In genomic region chr8:44985326-44986288, GRCm38 (mm10) we compare ENCODE assay signal across 8 mouse cellular contexts. TPM values are rescaled to one million over a fixed set of nuclear protein-coding genes. Genes with fewer than 3 reads are reported as not detected.
DNase-seq lines count a peak whose midpoint lies in the region; ATAC-seq and TF ChIP-seq lines count a peak whose summit lies in the region.

No protein-coding gene starts in this region.

- ATAC-seq in forebrain, postnatal 0 days: peak; percentile 88
- ATAC-seq in neural tube, embryonic 14.5 days (ENCODE audit: low read depth): peak; percentile 75; the same call in 1 of the 2 replicates

- WGBS in forebrain, postnatal 0 days: 31% methylated on average over 10 of the region's 10 CpGs
- 31% methylated on average over 10 of the region's 10 CpGs for WGBS in neural tube, embryonic 14.5 days

- no peaks in the 10 kb centered on the region for H3K27me3 ChIP-seq in forebrain, postnatal 0 days (ENCODE audit: insufficient read depth, low read length)
- no peaks in the 10 kb centered on the region for H3K27me3 ChIP-seq in neural tube, embryonic 14.5 days (ENCODE audit: control insufficient read depth, insufficient read depth, low read length)

- H3K27ac ChIP-seq in gastrocnemius, adult 2 months: no peak overlapping the region
- H3K27ac ChIP-seq in forebrain, postnatal 0 days (ENCODE audit: low read depth, low read length): no peak overlapping the region
- no peak overlapping the region for H3K27ac ChIP-seq in neural tube, embryonic 14.5 days (ENCODE audit: low read depth, low read length)

- no peak overlapping the region for H3K9ac ChIP-seq in forebrain, postnatal 0 days
- H3K9ac ChIP-seq in neural tube, embryonic 14.5 days (replicated peaks; ENCODE audit: low read depth, low read length): no peak overlapping the region

- H3K4me1 ChIP-seq in forebrain, postnatal 0 days (ENCODE audit: insufficient read depth): no peaks in the 10 kb centered on the region; the same call in 1 of the 2 replicates
- H3K4me1 ChIP-seq in neural tube, embryonic 14.5 days (ENCODE audit: control insufficient read depth, insufficient read depth, low read length): peaks cover 10% of the 10 kb centered on the region; the same call in 1 of the 2 replicates

- H3K9me3 ChIP-seq in forebrain, postnatal 0 days (ENCODE audit: low read length): no peaks in the 10 kb centered on the region
- no peaks in the 10 kb centered on the region for H3K9me3 ChIP-seq in neural tube, embryonic 14.5 days (ENCODE audit: control insufficient read depth, low read length)

- peak; percentile 49 for TF ChIP-seq CTCF in gastrocnemius, adult 2 months (IDR thresholded peaks at IDR 0.05)
- TF ChIP-seq CTCF in forebrain, postnatal 0 days (IDR thresholded peaks at IDR 0.05; ENCODE audit: low read depth): peak; percentile 73

- no peaks in the 10 kb centered on the region for H3K36me3 ChIP-seq in forebrain, postnatal 0 days (ENCODE audit: insufficient read depth)
- no peaks in the 10 kb centered on the region for H3K36me3 ChIP-seq in neural tube, embryonic 14.5 days (ENCODE audit: control insufficient read depth, insufficient read depth, low read length)

- no peak for DNase-seq in gastrocnemius, adult 2 months
- DNase-seq in gastrocnemius, adult 8-10 months (ENCODE audit: low spot score in 2 of 2): no peak
- peak; percentile 84 for DNase-seq in Muller cell, postnatal 12 days (ENCODE audit: inconsistent ontology term)
- DNase-seq in forebrain, postnatal 0 days: peak; percentile 79
- DNase-seq in layer of hippocampus, adult 9-11 months: peak; percentile 19
- DNase-seq in gastrocnemius, postnatal 14 days: no peak
- no peak for DNase-seq in thymus, adult 18-20 months

- no peak overlapping the region for H3K4me3 ChIP-seq in gastrocnemius, adult 2 months
- H3K4me3 ChIP-seq in forebrain, postnatal 0 days (ENCODE audit: low read depth, low read length): no peak overlapping the region
- no peak overlapping the region for H3K4me3 ChIP-seq in neural tube, embryonic 14.5 days (ENCODE audit: low read depth, low read length)

- no peak overlapping the region for H3K4me2 ChIP-seq in forebrain, postnatal 0 days (ENCODE audit: low read depth)
- H3K4me2 ChIP-seq in neural tube, embryonic 14.5 days (ENCODE audit: low read depth, low read length): no peak overlapping the region

- intact Hi-C loops in gastrocnemius, adult 2 months (cut with DNase I): no loop called here
- intact Hi-C loops in gastrocnemius, postnatal 14 days (cut with DNase I; ENCODE audit: low total_unique reads): no loop called here

RNA-seq across cellular contexts. Expression of gene Fat1, which starts 50.4 kb away (rescaled TPM):
- 1 to 10 TPM; 2.6 to 4.5 TPM for total RNA-seq in gastrocnemius, adult 2 months (2021)
- 1 to 10 TPM; 1.5 to 2.1 (median 2.0) TPM for total RNA-seq in gastrocnemius, adult 8-10 months (2022)
- total RNA-seq in forebrain, postnatal 0 days (2014; rRNA removed): 47.0 and 66.7 TPM in 2 replicates
- polyA plus RNA-seq in forebrain, postnatal 0 days (2015; fragmentation: Nextera tagmentation; extraction: Ambion mirVana): 6.4 and 8.0 TPM in 2 replicates
- 25.8 and 26.3 TPM in 2 replicates for polyA plus RNA-seq in neural tube, embryonic 14.5 days (2014; fragmentation: Nextera tagmentation; extraction: Ambion mirVana)
- total RNA-seq in gastrocnemius, postnatal 14 days (2021): 10 to 100 TPM; 10.1 to 13.4 TPM

Comparison
In these comparisons a context has a peak if more than half of its experiments do, and no peak if none do; other contexts are left out.
1. DNase-seq: peak in Muller cell, postnatal 12 days (single experiment), forebrain, postnatal 0 days (single experiment) and layer of hippocampus, adult 9-11 months (single experiment); none in gastrocnemius, adult 2 months (single experiment), gastrocnemius, adult 8-10 months (0 of 2), gastrocnemius, postnatal 14 days (single experiment) and thymus, adult 18-20 months (0 of 2).